Mouse (Mus musculus): Measurements from ENCODE around the gene Mylk4.

GRCm38 (mm10) chr13:32821671-32822070 lies 37.9 kb upstream of the Mylk4 start:
- no peak for TF ChIP-seq CTCF (IDR thresholded peaks at IDR 0.05; ENCODE audit: low read depth, low read length)
- no peak for TF ChIP-seq POLR2A (IDR thresholded peaks at IDR 0.05; ENCODE audit: insufficient read depth, low read length)
- no peak for TF ChIP-seq EP300 (IDR thresholded peaks at IDR 0.05; ENCODE audit: insufficient read depth, low read depth, low read length)

All from ES-Bruce4 (cell line).